Mouse (Mus musculus): ENCODE results near the gene Crat. TPM values are rescaled to one million over a fixed set of nuclear protein-coding genes. Genes with fewer than 3 reads are reported as not detected.

Crat gene
- total RNA-seq, 2 experiments from 2014 or later, result 45.5 to 47.1 TPM

DNA sequence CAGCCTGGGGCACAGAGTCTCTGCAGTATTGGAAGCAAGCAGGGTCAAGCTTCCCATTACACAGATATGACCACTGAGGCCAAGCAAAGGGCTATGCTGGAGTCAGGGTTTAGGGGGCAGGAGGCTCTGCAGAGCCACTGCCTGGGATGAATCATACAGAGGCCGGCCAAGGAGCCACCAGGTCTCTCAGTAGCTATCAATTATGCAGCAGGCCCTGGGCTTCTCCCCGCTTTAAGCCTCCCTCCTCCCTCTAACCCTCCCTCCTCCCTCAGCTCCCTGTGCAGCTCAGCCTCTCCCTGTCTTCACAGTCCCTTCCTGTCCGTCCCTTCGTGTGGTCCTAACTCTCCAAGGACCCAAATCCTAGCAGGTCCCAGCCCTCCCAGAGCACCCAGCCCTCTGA, 59.3 kb downstream of the Crat start:
- intact Hi-C loops (cut with DNase I), result no loop called here
- no peak for DNase-seq (ENCODE audit: low spot score in 2 of 2)

DNA sequence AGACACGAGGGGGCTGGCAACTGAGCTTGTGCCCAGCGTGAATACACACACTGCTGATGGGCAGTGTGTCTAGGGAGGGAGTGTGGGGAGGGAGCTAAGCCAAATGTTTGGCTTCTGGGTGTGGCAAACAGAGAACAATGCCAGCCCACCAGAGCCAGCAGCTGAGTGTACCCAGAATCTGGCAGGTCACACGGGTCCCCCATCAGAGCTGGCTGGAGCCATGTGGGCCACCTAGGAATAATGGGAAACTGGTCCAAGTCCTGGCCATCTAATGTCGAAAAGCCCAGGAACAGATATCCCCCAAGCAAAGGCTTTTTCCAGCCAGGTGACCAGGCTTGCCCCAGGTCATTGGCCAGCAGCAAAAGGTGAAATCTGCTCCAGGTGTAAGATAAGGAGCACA, 59.8 kb downstream of the Crat start:
- intact Hi-C loops (cut with DNase I), result no loop called here
- DNase-seq (ENCODE audit: low spot score in 2 of 2), result no peak

DNA sequence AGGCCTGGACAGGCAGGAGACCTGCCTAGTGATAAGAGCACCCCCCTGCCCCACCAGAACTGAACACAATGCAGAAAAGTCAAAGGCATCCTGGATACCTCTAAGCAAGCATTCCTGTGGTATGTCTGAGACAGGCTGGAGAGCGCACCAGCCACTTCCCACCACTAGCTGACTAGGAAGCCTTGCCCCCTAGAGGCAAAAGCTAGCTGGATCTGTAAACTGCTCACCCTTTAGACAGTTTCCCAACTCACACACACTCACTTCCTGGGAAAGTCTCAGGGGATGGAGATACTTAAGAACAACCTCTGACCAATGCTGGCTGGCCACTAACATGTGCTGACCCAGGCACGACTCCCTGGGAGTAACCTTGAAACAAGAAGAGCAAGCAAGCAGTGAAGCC, 64.5 kb downstream of the Crat start:
- no peak for DNase-seq (ENCODE audit: low spot score in 2 of 2)

More for the DNA sequence above, 64.5 kb downstream of the Crat start:
- intact Hi-C loops (cut with DNase I), result no loop called here

Small RNA genes within 50 kb of the gene (microRNA-seq; reads per million reads assigned to microRNA genes)
- gene Gm47292, result 0 reads per million in 2 experiments

Other genes with a start within 250 kb of the Crat start
- gene Endog, start 244.3 kb downstream of the Crat start, total RNA-seq (2021), result 10 to 100 TPM; 23.0 to 27.5 TPM
- gene Spout1, start 237.4 kb downstream of the Crat start, total RNA-seq (2021), result 10 to 100 TPM; 36.3 to 37.0 TPM
- gene Kyat1, start 210.0 kb downstream of the Crat start, total RNA-seq (2021), result 10 to 100 TPM; 15.2 to 15.5 TPM
- 10 to 100 TPM; 53.7 to 59.5 TPM for gene Lrrc8a, start 178.1 kb downstream of the Crat start, total RNA-seq (2021)
- 1 to 10 TPM; 7.2 to 9.7 TPM for gene Gm28035, start 175.2 kb downstream of the Crat start, total RNA-seq (2021)
- gene Phyhd1, start 149.6 kb downstream of the Crat start, total RNA-seq (2021), result 10 to 100 TPM; 14.1 to 25.7 TPM
- not detected for gene Gm28038, start 134.8 kb downstream of the Crat start, total RNA-seq (2021)
- 10 to 100 TPM; 25.8 to 29.2 TPM for gene Dolk, start 129.5 kb downstream of the Crat start, total RNA-seq (2021)
- gene Nup188, start 129.4 kb downstream of the Crat start, total RNA-seq (2021), result 10 to 100 TPM; 20.2 to 20.9 TPM
- gene Sh3glb2, start 56.5 kb downstream of the Crat start, total RNA-seq (2021), result 100 to 1,000 TPM; 276 to 278 TPM
- 100 to 1,000 TPM; 102 to 110 TPM for gene Miga2, start 51.6 kb downstream of the Crat start, total RNA-seq (2021)
- gene Dolpp1, start 23.6 kb downstream of the Crat start, total RNA-seq (2021), result 10 to 100 TPM; 23.9 to 30.9 TPM
- gene Ptpa, start 226 bp upstream of the Crat start, total RNA-seq (2021), result 100 to 1,000 TPM; 143 to 147 TPM
- gene Ier5l, start 58.4 kb upstream of the Crat start, total RNA-seq (2021), result 10 to 100 TPM; 12.7 to 15.1 TPM
- 1 to 10 TPM; 3.4 to 4.5 TPM for gene Cstad, start 179.2 kb upstream of the Crat start, total RNA-seq (2021)

Measured in left cerebral cortex, postnatal 14 days (tissue).